Mouse (Mus musculus) CH12.LX (cell line): ENCODE data around the gene Gm11037. TPM values are rescaled to one million over a fixed set of nuclear protein-coding genes. Genes with fewer than 3 reads are reported as not detected.

Source experiments
- DNase-seq: peaks from one replicate; pipeline ENCODE4 v3.0.0-alpha.2; 2013; ENCODE audit errors: extremely low read depth
- H3K27ac ChIP-seq: 2 replicates; pipeline ENCODE4 v1.5.1; 2012; ENCODE audit warnings: low read depth, mild to moderate bottlenecking, control low read depth, moderate library complexity; ENCODE audit not compliant: insufficient read depth
- H3K27me3 ChIP-seq: replicated peaks from 2 replicates; pipeline ENCODE3; 2012; ENCODE audit warnings: inconsistent platforms
- H3K36me3 ChIP-seq, 2 experiments: replicated peaks in 1 of 2; 2 replicates each; pipeline versions ENCODE3 to v1.6.1; 2012; ENCODE audit warnings: inconsistent platforms in 1 of 2, low read length in 1 of 2, mild to moderate bottlenecking in 1 of 2, mixed read lengths in 1 of 2, moderate library complexity in 1 of 2; ENCODE audit not compliant: control insufficient read depth in 1 of 2, insufficient read depth in 1 of 2
- H3K4me1 ChIP-seq, 2 experiments: 2 replicates each; pipeline ENCODE4 v1.6.1; 2012; ENCODE audit warnings: inconsistent platforms in 1 of 2, moderate library complexity in 1 of 2; ENCODE audit not compliant: insufficient read depth in 2 of 2, control insufficient read depth in 1 of 2
- H3K4me2 ChIP-seq: 2 replicates; pipeline ENCODE4 v1.6.1; 2012; ENCODE audit warnings: low read depth, mild to moderate bottlenecking, control low read depth; ENCODE audit not compliant: poor library complexity, insufficient read depth, severe bottlenecking
- H3K4me3 ChIP-seq, 3 experiments: fragments of 150-350 bp in 1 of 3; sonication (generic) in 1 of 3; replicated peaks in 1 of 3; 2 replicates each; pipeline versions ENCODE3 to v1.5.1; 2011 to 2012; ENCODE audit warnings: low read depth in 2 of 3, low read length in 2 of 3, mild to moderate bottlenecking in 2 of 3, moderate library complexity in 2 of 3, control low read depth in 1 of 3, improper control_type of control experiment in 1 of 3, inconsistent platforms in 1 of 3, mixed read lengths in 1 of 3; ENCODE audit not compliant: poor library complexity in 1 of 3
- H3K79me2 ChIP-seq: replicated peaks from 2 replicates; pipeline ENCODE4 v1.6.1; 2012; ENCODE audit warnings: mild to moderate bottlenecking, moderate library complexity; ENCODE audit not compliant: control insufficient read depth, poor library complexity, insufficient read depth, severe bottlenecking; ENCODE audit errors: extremely low read depth
- H3K9ac ChIP-seq: 2 replicates; pipeline ENCODE4 v1.6.1; 2012; ENCODE audit warnings: low read depth, mild to moderate bottlenecking, control low read depth, moderate library complexity; ENCODE audit not compliant: insufficient read depth
- H3K9me3 ChIP-seq: replicated peaks from 2 replicates; pipeline ENCODE3; 2012; ENCODE audit warnings: low read length, inconsistent platforms, mixed read lengths
- CHD1 ChIP-seq: IDR thresholded peaks from 2 replicates; pipeline ENCODE4 v1.6.1; 2012; ENCODE audit warnings: low read depth, low read length, improper control_type of control experiment, inconsistent platforms
- CTCF ChIP-seq, 2 experiments: IDR thresholded peaks in 1 of 2; conservative IDR thresholded peaks in 1 of 2; 2 replicates each; pipeline ENCODE4 v1.5.1; 2011 to 2012; ENCODE audit warnings: low read depth in 2 of 2, low read length in 2 of 2, improper control_type of control experiment in 1 of 2, inconsistent platforms in 1 of 2, mild to moderate bottlenecking in 1 of 2, moderate library complexity in 1 of 2
- ELF1 ChIP-seq: IDR thresholded peaks from 2 replicates; pipeline ENCODE4 v1.6.1; 2014; ENCODE audit warnings: low read depth, mild to moderate bottlenecking, inconsistent platforms, low read length, improper control_type of control experiment
- EP300 ChIP-seq: IDR thresholded peaks from 2 replicates; pipeline ENCODE4 v1.6.1; 2011; ENCODE audit warnings: low read length, improper control_type of control experiment
- GABPA ChIP-seq: IDR thresholded peaks from 2 replicates; pipeline ENCODE4 v1.6.1; 2012; ENCODE audit warnings: low read depth, low read length, improper control_type of control experiment, inconsistent platforms; ENCODE audit not compliant: insufficient replicate concordance
- JUN ChIP-seq: IDR thresholded peaks from 2 replicates; pipeline ENCODE4 v1.6.1; 2011; ENCODE audit warnings: low read depth, mild to moderate bottlenecking, low read length, improper control_type of control experiment, moderate library complexity; ENCODE audit not compliant: insufficient read depth
- MAFK ChIP-seq: IDR thresholded peaks from 2 replicates; pipeline ENCODE4 v1.6.1; 2011; ENCODE audit warnings: low read length, improper control_type of control experiment; ENCODE audit not compliant: insufficient replicate concordance
- MAX ChIP-seq: IDR thresholded peaks from 2 replicates; pipeline ENCODE4 v1.6.1; 2011; ENCODE audit warnings: low read length, improper control_type of control experiment
- MAZ ChIP-seq: IDR thresholded peaks from 2 replicates; pipeline ENCODE4 v1.6.1; 2012; ENCODE audit warnings: low read depth, mild to moderate bottlenecking, inconsistent platforms, low read length, improper control_type of control experiment, moderate library complexity
- MEF2A ChIP-seq: IDR thresholded peaks from 2 replicates; pipeline ENCODE4 v1.6.1; 2014; ENCODE audit warnings: low read depth, mild to moderate bottlenecking, inconsistent platforms, low read length, improper control_type of control experiment, borderline replicate concordance
- MXI1 ChIP-seq: IDR thresholded peaks from 2 replicates; pipeline ENCODE4 v1.6.1; 2011; ENCODE audit warnings: mild to moderate bottlenecking, low read depth, low read length, improper control_type of control experiment
- PAX5 ChIP-seq: IDR thresholded peaks from 2 replicates; pipeline ENCODE4 v1.6.1; 2012; ENCODE audit warnings: low read length, inconsistent platforms, mixed read lengths
- POLR2A ChIP-seq: IDR thresholded peaks from 2 replicates; pipeline ENCODE4 v1.6.1; 2011; ENCODE audit warnings: low read depth, mild to moderate bottlenecking, improper control_type of control experiment, low read length
- RCOR1 ChIP-seq: conservative IDR thresholded peaks from 2 replicates; pipeline ENCODE4 v1.6.1; 2012; ENCODE audit warnings: low read depth, mild to moderate bottlenecking, inconsistent platforms, low read length, improper control_type of control experiment
- SIN3A ChIP-seq: IDR thresholded peaks from 2 replicates; pipeline ENCODE4 v1.6.1; 2012; ENCODE audit warnings: low read length, improper control_type of control experiment, inconsistent platforms
- SMC3 ChIP-seq: IDR thresholded peaks from 2 replicates; pipeline ENCODE4 v1.6.1; 2011; ENCODE audit warnings: low read depth, low read length, improper control_type of control experiment
- TBP ChIP-seq: conservative IDR thresholded peaks from 2 replicates; pipeline ENCODE4 v1.6.1; 2011; ENCODE audit warnings: low read depth, low read length, improper control_type of control experiment
- TCF12 ChIP-seq: IDR thresholded peaks from 2 replicates; pipeline ENCODE4 v1.6.1; 2014; ENCODE audit warnings: low read depth, mild to moderate bottlenecking, inconsistent platforms, low read length, improper control_type of control experiment
- USF1 ChIP-seq: IDR thresholded peaks from 2 replicates; pipeline ENCODE4 v1.6.1; 2014; ENCODE audit warnings: low read depth, mild to moderate bottlenecking, inconsistent platforms, low read length, improper control_type of control experiment
- USF2 ChIP-seq: conservative IDR thresholded peaks from 2 replicates; pipeline ENCODE4 v1.6.1; 2011; ENCODE audit warnings: low read depth, low read length, improper control_type of control experiment
- ZC3H11A ChIP-seq: IDR thresholded peaks from 2 replicates; pipeline ENCODE4 v1.6.1; 2012; ENCODE audit warnings: low read depth, mild to moderate bottlenecking, inconsistent platforms, low read length, improper control_type of control experiment
- ZKSCAN1 ChIP-seq: IDR thresholded peaks from 2 replicates; pipeline ENCODE4 v1.6.1; 2012; ENCODE audit warnings: low read depth, inconsistent platforms, low read length, improper control_type of control experiment, borderline replicate concordance
- ZNF384 ChIP-seq: IDR thresholded peaks from 2 replicates; pipeline ENCODE4 v1.6.1; 2012; ENCODE audit warnings: low read depth, low read length, improper control_type of control experiment, inconsistent platforms
- dilution Hi-C: fragments of 300-500 bp; cut with MboI; formaldehyde crosslinking; loops from 2 replicates; pipeline ENCODE4 v1.14.3; 2020; ENCODE audit warnings: low sequenced_read_pairs; ENCODE audit not compliant: extremely low pct_unique_long_range_greater_than_20kb, extremely low pct_ligation_motif_present
- in situ Hi-C: fragments of 300-500 bp; cut with MboI; formaldehyde crosslinking; loops from 3 replicates; pipeline ENCODE4 v1.14.3; 2019; ENCODE audit warnings: low sequenced_read_pairs, low pct_ligation_motif_present, low pct_unique_long_range_greater_than_20kb, mixed read lengths
- polyA plus RNA-seq: library from polyadenylated mRNA; unstranded; fragments of >175 nt; gene quantifications from 2 replicates; pipeline ENCODE4 v1.2.1, GENCODE M21; 2012; ENCODE audit warnings: low read depth; ENCODE audit not compliant: insufficient read length
- total RNA-seq, 2 experiments: library from RNA; depleted of rRNA; stranded (reverse); fragments of 300-350 nt in 1 of 2; fragments of >200 nt in 1 of 2; gene quantifications; 2 replicates each; pipeline ENCODE4 v1.2.3; 2012 to 2014

Gene Gm11037
- total and polyA plus RNA-seq, 3 experiments: not detected

DNA sequence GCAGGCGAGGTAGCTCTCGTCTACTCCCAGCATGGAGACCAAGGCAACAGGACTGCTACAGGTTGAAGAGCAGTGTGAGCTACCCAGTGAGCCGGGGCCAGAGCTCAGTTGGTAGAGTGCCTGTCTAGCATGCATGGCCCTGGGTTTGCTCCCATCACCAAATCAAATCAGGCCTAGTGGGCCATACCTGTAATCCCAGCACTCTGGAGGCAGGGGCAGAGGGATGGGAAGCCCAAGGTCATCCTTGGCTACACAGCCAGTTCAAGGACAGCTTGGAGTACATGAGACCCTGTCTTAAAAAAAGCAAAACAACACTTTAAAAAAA is 15.9 kb downstream of the Gm11037 start:
- H3K36me3 ChIP-seq: peaks cover 46 to 89% of the 10 kb centered on the region in 2 experiments
- no peak overlapping the region for H3K4me2 ChIP-seq
- in situ Hi-C loops: no loop called here
- TF ChIP-seq CHD1 (no peak), TBP (no peak), MXI1 (no peak), MAX (no peak), PAX5 (no peak), MEF2A (no peak), MAZ (no peak), MAFK (no peak), EP300 (no peak), CTCF (conservative IDR thresholded peaks at IDR 0.05 in 1 of 2, IDR thresholded peaks at IDR 0.05 in 1 of 2; ENCODE audit: low read depth in 2 of 2, low read length in 2 of 2) (no peak), USF1 (no peak), RCOR1 (no peak), POLR2A (no peak), ELF1 (no peak), SIN3A (no peak), SMC3 (no peak)
- no peak overlapping the region for H3K4me3 ChIP-seq
- H3K27me3 ChIP-seq: no peaks in the 10 kb centered on the region
- dilution Hi-C loops: no loop called here
- H3K4me1 ChIP-seq: no peaks in the 10 kb centered on the region
- no peak overlapping the region for H3K27ac ChIP-seq
- DNase-seq: no peak
- no peak overlapping the region for H3K9ac ChIP-seq
- no peaks in the 10 kb centered on the region for H3K9me3 ChIP-seq
- no peaks in the 10 kb centered on the region for H3K79me2 ChIP-seq

DNA sequence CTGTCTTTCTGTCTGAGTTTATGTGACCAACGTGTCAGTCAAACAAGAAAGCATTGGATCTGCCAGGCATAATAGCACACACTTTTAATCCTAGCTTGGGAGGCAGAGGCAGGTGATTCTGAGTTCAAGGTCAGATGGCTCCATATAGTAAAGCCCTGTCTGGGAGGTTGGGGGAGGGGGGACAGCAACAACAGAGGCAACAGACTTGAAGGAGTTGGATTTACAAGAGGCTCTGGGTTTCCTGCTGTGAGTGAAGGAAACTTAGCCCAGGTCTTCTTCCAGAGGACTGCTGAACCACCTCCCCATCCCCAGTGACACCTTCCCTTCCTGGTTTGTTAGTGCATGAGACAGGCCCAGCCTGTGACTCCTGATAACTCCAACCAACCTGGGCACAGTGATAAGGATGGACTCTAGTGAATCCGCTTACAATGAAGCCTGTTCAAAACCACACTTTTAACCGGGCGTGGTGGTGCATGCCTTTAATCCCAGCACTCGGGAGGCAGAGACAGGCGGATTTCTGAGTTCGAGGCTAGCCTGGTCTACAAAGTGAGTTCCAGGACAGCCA is 19.0 kb downstream of the Gm11037 start:
- no peak overlapping the region for H3K4me2 ChIP-seq
- TF ChIP-seq TCF12 (no peak), MAZ (no peak), USF2 (no peak), ZNF384 (no peak), ZC3H11A (no peak), GABPA (no peak), JUN (no peak), MAFK (no peak), ZKSCAN1 (no peak)
- TF ChIP-seq, all 38 proteins: peak for 0
- Histone ChIP-seq H3K27me3 (no peaks in the 10 kb centered on the region), H3K79me2 (no peaks in the 10 kb centered on the region), H3K27ac (no peak overlapping the region), H3K4me1 (no peaks in the 10 kb centered on the region), H3K4me3 (no peak overlapping the region), H3K9me3 (no peaks in the 10 kb centered on the region), H3K36me3 (peaks cover 23 to 76% of the 10 kb centered on the region in 2 experiments), H3K9ac (no peak overlapping the region)
- dilution Hi-C loops (no loop called here), in situ Hi-C loops (no loop called here)
- DNase-seq: no peak
